Mouse (Mus musculus): Measurements from ENCODE around the gene Col11a2.

Col11a2 gene

GRCm38 (mm10) chr17:34072091-34072490 is 32.9 kb downstream of the Col11a2 start:
- no peak for DNase-seq

GRCm38 (mm10) chr17:34075271-34075670 is 36.0 kb downstream of the Col11a2 start:
- peak; percentile 75 to 91 for DNase-seq

GRCm38 (mm10) chr17:34077549-34077948 is 38.3 kb downstream of the Col11a2 start:
- DNase-seq, result peak; percentile 79 to 88

- peak in 1 of 2 experiments; percentile 19 for DNase-seq
Measured at GRCm38 (mm10) chr17:34078148-34078547, 38.9 kb downstream of the Col11a2 start.

- no peak for DNase-seq
Measured at GRCm38 (mm10) chr17:34079002-34079401, 39.8 kb downstream of the Col11a2 start.

- peak; percentile 13 to 67 for DNase-seq
Measured at GRCm38 (mm10) chr17:34079621-34080020, 40.4 kb downstream of the Col11a2 start.

GRCm38 (mm10) chr17:34083104-34083503 is 43.9 kb downstream of the Col11a2 start:
- no peak for DNase-seq

- no peak for DNase-seq
Measured at GRCm38 (mm10) chr17:34087386-34087785, 48.1 kb downstream of the Col11a2 start.

GRCm38 (mm10) chr17:34088124-34088523 is 48.9 kb downstream of the Col11a2 start:
- DNase-seq, result no peak

GRCm38 (mm10) chr17:34090923-34091322 is 51.7 kb downstream of the Col11a2 start:
- peak in 1 of 2 experiments; percentile 63 for DNase-seq

GRCm38 (mm10) chr17:34092197-34092875 is 53.1 kb downstream of the Col11a2 start, which contains the start of gene H2-Oa:
TSS of gene H2-Oa (plus strand) at chr17:34092340.
- DNase-seq, result no peak

- DNase-seq, result peak in 1 of 2 experiments; percentile 45
Measured at GRCm38 (mm10) chr17:34093199-34093874, 54.1 kb downstream of the Col11a2 start.

GRCm38 (mm10) chr17:34094283-34095035 is 55.2 kb downstream of the Col11a2 start:
- no peak for DNase-seq

GRCm38 (mm10) chr17:34096497-34097010 is 57.3 kb downstream of the Col11a2 start:
- DNase-seq, result no peak

GRCm38 (mm10) chr17:34097272-34097671 is 58.0 kb downstream of the Col11a2 start:
- DNase-seq, result no peak

GRCm38 (mm10) chr17:34098709-34099479 is 59.7 kb downstream of the Col11a2 start:
- peak in 1 of 2 experiments; percentile 45 for DNase-seq

- DNase-seq, result peak; percentile 64 to 70
Measured at GRCm38 (mm10) chr17:34099531-34099930, 60.3 kb downstream of the Col11a2 start.

- no peak for DNase-seq
Measured at GRCm38 (mm10) chr17:34101185-34101584, 61.9 kb downstream of the Col11a2 start.

- DNase-seq, result peak; percentile 93 to 99
Measured at GRCm38 (mm10) chr17:34101604-34102032, 62.4 kb downstream of the Col11a2 start.

GRCm38 (mm10) chr17:34102831-34103230 is 63.6 kb downstream of the Col11a2 start:
- DNase-seq, result no peak

GRCm38 (mm10) chr17:34104804-34105203 is 65.6 kb downstream of the Col11a2 start:
- no peak for DNase-seq

- DNase-seq, result no peak
Measured at GRCm38 (mm10) chr17:34106555-34106954, 67.3 kb downstream of the Col11a2 start.

Data from kidney, postnatal 36 days (tissue).